Mouse (Mus musculus) CH12.LX (cell line): ENCODE results near the gene Mamdc4. TPM values are rescaled to one million over a fixed set of nuclear protein-coding genes. Genes with fewer than 3 reads are reported as not detected.

Source experiments
- DNase-seq: peaks from one replicate; pipeline ENCODE4 v3.0.0-alpha.2; 2013; ENCODE audit errors: extremely low read depth
- H3K27ac ChIP-seq: 2 replicates; pipeline ENCODE4 v1.5.1; 2012; ENCODE audit warnings: low read depth, mild to moderate bottlenecking, control low read depth, moderate library complexity; ENCODE audit not compliant: insufficient read depth
- H3K27me3 ChIP-seq: replicated peaks from 2 replicates; pipeline ENCODE3; 2012; ENCODE audit warnings: inconsistent platforms
- H3K36me3 ChIP-seq, 2 experiments: replicated peaks in 1 of 2; 2 replicates each; pipeline versions ENCODE3 to v1.6.1; 2012; ENCODE audit warnings: inconsistent platforms in 1 of 2, low read length in 1 of 2, mild to moderate bottlenecking in 1 of 2, mixed read lengths in 1 of 2, moderate library complexity in 1 of 2; ENCODE audit not compliant: control insufficient read depth in 1 of 2, insufficient read depth in 1 of 2
- H3K4me1 ChIP-seq, 2 experiments: 2 replicates each; pipeline ENCODE4 v1.6.1; 2012; ENCODE audit warnings: inconsistent platforms in 1 of 2, moderate library complexity in 1 of 2; ENCODE audit not compliant: insufficient read depth in 2 of 2, control insufficient read depth in 1 of 2
- H3K4me2 ChIP-seq: 2 replicates; pipeline ENCODE4 v1.6.1; 2012; ENCODE audit warnings: low read depth, mild to moderate bottlenecking, control low read depth; ENCODE audit not compliant: poor library complexity, insufficient read depth, severe bottlenecking
- H3K4me3 ChIP-seq, 3 experiments: fragments of 150-350 bp in 1 of 3; sonication (generic) in 1 of 3; replicated peaks in 1 of 3; 2 replicates each; pipeline versions ENCODE3 to v1.5.1; 2011 to 2012; ENCODE audit warnings: low read depth in 2 of 3, low read length in 2 of 3, mild to moderate bottlenecking in 2 of 3, moderate library complexity in 2 of 3, control low read depth in 1 of 3, improper control_type of control experiment in 1 of 3, inconsistent platforms in 1 of 3, mixed read lengths in 1 of 3; ENCODE audit not compliant: poor library complexity in 1 of 3
- H3K79me2 ChIP-seq: replicated peaks from 2 replicates; pipeline ENCODE4 v1.6.1; 2012; ENCODE audit warnings: mild to moderate bottlenecking, moderate library complexity; ENCODE audit not compliant: control insufficient read depth, poor library complexity, insufficient read depth, severe bottlenecking; ENCODE audit errors: extremely low read depth
- H3K9ac ChIP-seq: 2 replicates; pipeline ENCODE4 v1.6.1; 2012; ENCODE audit warnings: low read depth, mild to moderate bottlenecking, control low read depth, moderate library complexity; ENCODE audit not compliant: insufficient read depth
- H3K9me3 ChIP-seq: replicated peaks from 2 replicates; pipeline ENCODE3; 2012; ENCODE audit warnings: low read length, inconsistent platforms, mixed read lengths
- BHLHE40 ChIP-seq: IDR thresholded peaks from 2 replicates; pipeline ENCODE4 v1.6.1; 2011; ENCODE audit warnings: mild to moderate bottlenecking, low read depth, low read length, improper control_type of control experiment
- CHD1 ChIP-seq: IDR thresholded peaks from 2 replicates; pipeline ENCODE4 v1.6.1; 2012; ENCODE audit warnings: low read depth, low read length, improper control_type of control experiment, inconsistent platforms
- CHD2 ChIP-seq: IDR thresholded peaks from 2 replicates; pipeline ENCODE4 v1.6.1; 2011; ENCODE audit warnings: low read length, improper control_type of control experiment
- CTCF ChIP-seq, 2 experiments: IDR thresholded peaks in 1 of 2; conservative IDR thresholded peaks in 1 of 2; 2 replicates each; pipeline ENCODE4 v1.5.1; 2011 to 2012; ENCODE audit warnings: low read depth in 2 of 2, low read length in 2 of 2, improper control_type of control experiment in 1 of 2, inconsistent platforms in 1 of 2, mild to moderate bottlenecking in 1 of 2, moderate library complexity in 1 of 2
- E2F4 ChIP-seq: IDR thresholded peaks from 2 replicates; pipeline ENCODE4 v1.6.1; 2011; ENCODE audit warnings: low read depth, low read length, improper control_type of control experiment; ENCODE audit not compliant: insufficient replicate concordance
- ELF1 ChIP-seq: IDR thresholded peaks from 2 replicates; pipeline ENCODE4 v1.6.1; 2014; ENCODE audit warnings: low read depth, mild to moderate bottlenecking, inconsistent platforms, low read length, improper control_type of control experiment
- GABPA ChIP-seq: IDR thresholded peaks from 2 replicates; pipeline ENCODE4 v1.6.1; 2012; ENCODE audit warnings: low read depth, low read length, improper control_type of control experiment, inconsistent platforms; ENCODE audit not compliant: insufficient replicate concordance
- JUN ChIP-seq: IDR thresholded peaks from 2 replicates; pipeline ENCODE4 v1.6.1; 2011; ENCODE audit warnings: low read depth, mild to moderate bottlenecking, low read length, improper control_type of control experiment, moderate library complexity; ENCODE audit not compliant: insufficient read depth
- JUND ChIP-seq: conservative IDR thresholded peaks from 2 replicates; pipeline ENCODE4 v1.6.1; 2011; ENCODE audit warnings: low read depth, low read length, improper control_type of control experiment
- KAT2A ChIP-seq: IDR thresholded peaks from 2 replicates; pipeline ENCODE4 v1.6.1; 2012; ENCODE audit warnings: low read length, improper control_type of control experiment, inconsistent platforms; ENCODE audit not compliant: insufficient replicate concordance
- MAFK ChIP-seq: IDR thresholded peaks from 2 replicates; pipeline ENCODE4 v1.6.1; 2011; ENCODE audit warnings: low read length, improper control_type of control experiment; ENCODE audit not compliant: insufficient replicate concordance
- MYC ChIP-seq: IDR thresholded peaks from 2 replicates; pipeline ENCODE4 v1.6.1; 2011; ENCODE audit warnings: low read depth, mild to moderate bottlenecking, improper control_type of control experiment, low read length
- NRF1 ChIP-seq: IDR thresholded peaks from 2 replicates; pipeline ENCODE4 v1.6.1; 2014; ENCODE audit warnings: low read depth, mild to moderate bottlenecking, inconsistent platforms, low read length, improper control_type of control experiment, moderate library complexity
- POLR2AphosphoS2 ChIP-seq: IDR thresholded peaks from 2 replicates; pipeline ENCODE4 v1.6.1; 2011; ENCODE audit warnings: low read depth, low read length, improper control_type of control experiment
- RCOR1 ChIP-seq: conservative IDR thresholded peaks from 2 replicates; pipeline ENCODE4 v1.6.1; 2012; ENCODE audit warnings: low read depth, mild to moderate bottlenecking, inconsistent platforms, low read length, improper control_type of control experiment
- TBP ChIP-seq: conservative IDR thresholded peaks from 2 replicates; pipeline ENCODE4 v1.6.1; 2011; ENCODE audit warnings: low read depth, low read length, improper control_type of control experiment
- TCF12 ChIP-seq: IDR thresholded peaks from 2 replicates; pipeline ENCODE4 v1.6.1; 2014; ENCODE audit warnings: low read depth, mild to moderate bottlenecking, inconsistent platforms, low read length, improper control_type of control experiment
- UBTF ChIP-seq: IDR thresholded peaks from 2 replicates; pipeline ENCODE4 v1.6.1; 2012; ENCODE audit warnings: low read depth, mild to moderate bottlenecking, inconsistent platforms, low read length, improper control_type of control experiment, moderate library complexity
- USF2 ChIP-seq: conservative IDR thresholded peaks from 2 replicates; pipeline ENCODE4 v1.6.1; 2011; ENCODE audit warnings: low read depth, low read length, improper control_type of control experiment
- ZMIZ1 ChIP-seq: IDR thresholded peaks from 2 replicates; pipeline ENCODE4 v1.6.1; 2012; ENCODE audit warnings: low read depth, mild to moderate bottlenecking, inconsistent platforms, low read length, improper control_type of control experiment
- dilution Hi-C: fragments of 300-500 bp; cut with MboI; formaldehyde crosslinking; loops from 2 replicates; pipeline ENCODE4 v1.14.3; 2020; ENCODE audit warnings: low sequenced_read_pairs; ENCODE audit not compliant: extremely low pct_unique_long_range_greater_than_20kb, extremely low pct_ligation_motif_present
- in situ Hi-C: fragments of 300-500 bp; cut with MboI; formaldehyde crosslinking; loops from 3 replicates; pipeline ENCODE4 v1.14.3; 2019; ENCODE audit warnings: low sequenced_read_pairs, low pct_ligation_motif_present, low pct_unique_long_range_greater_than_20kb, mixed read lengths
- polyA plus RNA-seq: library from polyadenylated mRNA; unstranded; fragments of >175 nt; gene quantifications from 2 replicates; pipeline ENCODE4 v1.2.1, GENCODE M21; 2012; ENCODE audit warnings: low read depth; ENCODE audit not compliant: insufficient read length
- total RNA-seq, 2 experiments: library from RNA; depleted of rRNA; stranded (reverse); fragments of 300-350 nt in 1 of 2; fragments of >200 nt in 1 of 2; gene quantifications; 2 replicates each; pipeline ENCODE4 v1.2.3; 2012 to 2014

Mamdc4 gene
- total and polyA plus RNA-seq, 3 experiments: 4.4 to 34.9 (median 11.5) TPM

GRCm38 (mm10) chr2:25583120-25583481 is 8.5 kb upstream of the Mamdc4 start:
- H3K9me3 ChIP-seq: peaks cover 21% of the 10 kb centered on the region
- no peak overlapping the region for H3K4me2 ChIP-seq
- no peaks in the 10 kb centered on the region for H3K79me2 ChIP-seq
- no peak for TF ChIP-seq JUND
- TF ChIP-seq KAT2A: no peak
- TF ChIP-seq CHD2: no peak
- no peak for TF ChIP-seq UBTF
- TF ChIP-seq E2F4: no peak
- no peak for TF ChIP-seq RCOR1
- no peak for TF ChIP-seq BHLHE40
- no peak for TF ChIP-seq USF2
- no peak for TF ChIP-seq TBP
- no peak for TF ChIP-seq JUN
- TF ChIP-seq ZMIZ1: no peak
- no peak for TF ChIP-seq ELF1
- TF ChIP-seq CHD1: no peak
- no peak for TF ChIP-seq CTCF (conservative IDR thresholded peaks at IDR 0.05 in 1 of 2, IDR thresholded peaks at IDR 0.05 in 1 of 2; ENCODE audit: low read depth in 2 of 2, low read length in 2 of 2)
- TF ChIP-seq, all 38 proteins: peak for 0
- H3K36me3 ChIP-seq: peaks cover 48 to 80% of the 10 kb centered on the region in 2 experiments
- DNase-seq: no peak
- H3K4me1 ChIP-seq: peaks cover 5 to 24% of the 10 kb centered on the region in 2 experiments; a peak in 3 of 4 replicates
- H3K27me3 ChIP-seq: no peaks in the 10 kb centered on the region
- H3K9ac ChIP-seq: no peak overlapping the region
- no peak overlapping the region for H3K27ac ChIP-seq
- no peak overlapping the region for H3K4me3 ChIP-seq
- dilution Hi-C loops (no loop called here), in situ Hi-C loops (no loop called here)

GRCm38 (mm10) chr2:25582466-25583119 is 7.9 kb upstream of the Mamdc4 start:
- Histone ChIP-seq H3K9me3 (peaks cover 26% of the 10 kb centered on the region), H3K27ac (no peak overlapping the region), H3K4me1 (peaks cover 5 to 24% of the 10 kb centered on the region in 2 experiments; a peak in 3 of 4 replicates), H3K27me3 (no peaks in the 10 kb centered on the region), H3K36me3 (peaks cover 46 to 80% of the 10 kb centered on the region in 2 experiments), H3K4me3 (no peak overlapping the region), H3K79me2 (no peaks in the 10 kb centered on the region), H3K4me2 (no peak overlapping the region), H3K9ac (no peak overlapping the region)
- DNase-seq: no peak
- in situ Hi-C loops (no loop called here), dilution Hi-C loops (no loop called here)
- TF ChIP-seq CHD2: no peak
- no peak for TF ChIP-seq MAFK
- TF ChIP-seq TCF12: no peak
- no peak for TF ChIP-seq UBTF
- no peak for TF ChIP-seq CTCF (conservative IDR thresholded peaks at IDR 0.05 in 1 of 2, IDR thresholded peaks at IDR 0.05 in 1 of 2; ENCODE audit: low read depth in 2 of 2, low read length in 2 of 2)
- no peak for TF ChIP-seq GABPA
- TF ChIP-seq MYC: no peak
- TF ChIP-seq POLR2AphosphoS2: no peak
- TF ChIP-seq NRF1: no peak
- TF ChIP-seq KAT2A: no peak
